Mouse (Mus musculus): Measurements from ENCODE around the gene Slc16a5.

GRCm38 (mm10) chr11:115441417-115441816, 20.9 kb upstream of the Slc16a5 start:
- no peak for TF ChIP-seq CTCF (IDR thresholded peaks at IDR 0.05 in 2 of 3, conservative IDR thresholded peaks at IDR 0.05 in 1 of 3; ENCODE audit: control insufficient read depth in 1 of 3, insufficient read depth in 1 of 3, low read depth in 2 of 3, low read length in 3 of 3, poor library complexity in 1 of 3, severe bottlenecking in 1 of 3)
- TF ChIP-seq POLR2A (IDR thresholded peaks at IDR 0.05; ENCODE audit: control insufficient read depth in 1 of 2, insufficient read depth in 1 of 2, low read depth in 1 of 2, low read length in 2 of 2, poor library complexity in 1 of 2): no peak
